Mouse (Mus musculus) lung, adult 10 weeks (tissue): ENCODE measurements around the gene Slc43a2. TPM values are rescaled to one million over a fixed set of nuclear protein-coding genes. Genes with fewer than 3 reads are reported as not detected.

Source experiments
- polyA plus RNA-seq: library from polyadenylated mRNA; stranded (reverse); fragments of 350-450 nt; fragmentation: Illumina TruSeq; extraction: RNeasy Lipid Tissue Mini Kit (QIAGEN cat#74804); gene quantifications from one replicate; pipeline ENCODE4 v1.2.3, GENCODE M21; 2014; ENCODE audit warnings: low read depth, low replicate concordance; ENCODE audit not compliant: insufficient read depth

Gene Slc43a2
- polyA plus RNA-seq, result 20.6 TPM

DNA sequence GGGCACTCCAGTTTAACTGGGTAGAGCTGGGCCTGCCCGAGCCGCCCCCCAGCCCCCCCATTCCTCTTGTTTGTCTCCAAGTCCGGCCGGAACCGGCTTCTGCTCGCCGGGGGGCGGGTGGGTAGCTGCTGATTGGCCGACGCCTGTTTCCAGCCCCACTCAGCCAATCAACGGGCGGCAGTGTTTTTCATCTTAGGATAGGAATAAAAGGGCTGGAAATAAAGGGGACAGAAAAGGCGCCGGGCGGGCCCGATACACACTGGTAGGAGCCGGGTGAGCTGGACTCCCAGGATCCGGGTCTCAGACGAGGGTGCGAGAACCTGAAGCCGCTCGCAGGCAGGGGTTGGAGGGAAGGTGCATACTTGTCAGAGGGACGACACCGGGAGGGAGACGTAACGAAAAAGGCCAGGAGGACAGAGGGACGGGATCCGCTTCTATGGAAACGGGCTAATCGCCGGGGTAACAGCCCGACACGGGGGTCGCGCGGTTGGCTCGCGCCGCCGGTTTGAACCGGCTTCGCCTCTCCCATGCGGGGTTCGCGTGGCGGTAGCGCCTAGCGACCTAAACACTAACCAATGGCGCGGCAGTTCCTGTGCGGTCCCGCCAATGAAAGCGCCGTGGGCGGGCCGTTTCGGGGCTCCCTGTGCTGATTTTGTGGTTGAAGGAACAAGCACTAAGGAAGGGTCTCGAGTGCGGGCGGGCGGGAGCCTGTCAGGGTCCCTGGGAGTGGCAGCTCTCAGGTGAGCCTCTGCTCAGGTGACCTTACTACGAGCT lies at the start of gene Slc43a2:
Gene Slc43a2, plus strand, starts transcription at position 226 of the 774 bp plus-strand sequence.

GRCm38 (mm10) chr11:75486601-75487285 lies 44.8 kb upstream of the Slc43a2 start, which contains the start of gene Prpf8:
TSS of gene Prpf8 (plus strand) at chr11:75486816.

DNA sequence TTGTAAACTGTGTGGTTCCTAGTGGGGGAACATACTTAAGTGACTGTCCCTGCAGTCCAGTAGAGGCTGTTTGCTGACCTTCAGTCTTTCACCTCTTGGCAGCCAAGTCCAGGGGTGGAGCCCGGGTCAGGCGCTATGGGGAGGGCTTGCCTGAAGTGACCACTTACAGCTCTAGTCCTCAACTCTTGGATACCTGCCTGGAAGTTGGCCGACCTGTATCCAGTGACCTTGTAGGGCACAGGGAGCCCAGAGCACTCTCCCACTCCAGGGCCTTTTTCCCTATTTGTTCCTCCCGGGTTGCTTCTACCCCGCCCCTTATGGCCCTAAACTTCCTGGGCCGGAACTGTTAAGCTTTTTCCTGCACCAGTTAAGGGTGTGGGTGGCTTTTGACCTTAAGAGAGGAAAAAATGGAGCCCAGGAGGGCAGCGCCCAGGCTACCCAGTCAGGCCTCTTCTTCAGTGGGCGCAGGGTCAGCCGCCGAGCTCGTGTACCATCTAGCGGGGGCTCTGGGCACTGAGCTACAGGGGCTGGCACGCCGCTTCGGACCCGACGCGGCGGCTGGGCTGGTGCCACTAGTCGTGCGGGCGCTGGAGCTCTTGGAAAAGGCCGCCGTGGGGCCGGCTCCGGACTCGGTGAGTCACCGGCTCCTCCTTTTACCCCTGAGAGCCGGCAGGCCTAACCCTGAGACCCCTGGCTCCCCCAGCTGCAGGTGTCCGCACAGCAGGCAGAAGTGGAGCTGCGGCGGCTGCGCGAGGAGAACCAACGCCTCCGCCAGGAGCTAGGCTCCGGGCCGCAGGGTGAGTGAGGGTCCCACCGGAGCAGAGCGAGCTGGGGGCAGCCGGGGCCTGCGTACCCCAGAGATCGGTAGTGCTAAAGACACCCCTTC lies 21.5 kb upstream of the Slc43a2 start, which contains the start of gene Rilp:
Gene Rilp, plus strand, starts transcription at position 354 of the 886 bp plus-strand sequence.

GRCm38 (mm10) chr11:75513336-75513735 lies 18.2 kb upstream of the Slc43a2 start, which contains the start of gene Scarf1:
TSS of gene Scarf1 (plus strand) at chr11:75513540.

GRCm38 (mm10) chr11:75587493-75588284 lies 56.2 kb downstream of the Slc43a2 start, which contains the start of gene Pitpna:
TSS of gene Pitpna (plus strand) at chr11:75588097.

Other genes with a start within 250 kb of the Slc43a2 start
- 27.4 TPM for gene Rpa1, start 183.4 kb upstream of the Slc43a2 start, polyA plus RNA-seq
- 2.6 TPM for gene Smyd4, start 183.3 kb upstream of the Slc43a2 start, polyA plus RNA-seq
- 48.5 TPM for gene Serpinf1, start 109.0 kb upstream of the Slc43a2 start, polyA plus RNA-seq
- gene Serpinf2, start 92.1 kb upstream of the Slc43a2 start, polyA plus RNA-seq, result 0.24 TPM
- 9.8 TPM for gene Wdr81, start 77.0 kb upstream of the Slc43a2 start, polyA plus RNA-seq
- 5.9 TPM for gene Tlcd2, start 70.0 kb upstream of the Slc43a2 start, polyA plus RNA-seq
- 25.0 TPM for gene Prpf8, start 44.9 kb upstream of the Slc43a2 start, polyA plus RNA-seq
- gene Rilp, start 21.6 kb upstream of the Slc43a2 start, polyA plus RNA-seq, result 13.1 TPM
- 17.8 TPM for gene Scarf1, start 18.2 kb upstream of the Slc43a2 start, polyA plus RNA-seq
- 104 TPM for gene Pitpna, start 56.4 kb downstream of the Slc43a2 start, polyA plus RNA-seq
- gene Inpp5k, start 99.3 kb downstream of the Slc43a2 start, polyA plus RNA-seq, result 40.8 TPM
- gene Myo1c, start 118.8 kb downstream of the Slc43a2 start, polyA plus RNA-seq, result 87.1 TPM
- gene Crk, start 147.6 kb downstream of the Slc43a2 start, polyA plus RNA-seq, result 59.3 TPM
- gene Ywhae, start 201.2 kb downstream of the Slc43a2 start, polyA plus RNA-seq, result 219 TPM